12 mouse cellular contexts compared by ENCODE assay signal in the genomic region with DNA sequence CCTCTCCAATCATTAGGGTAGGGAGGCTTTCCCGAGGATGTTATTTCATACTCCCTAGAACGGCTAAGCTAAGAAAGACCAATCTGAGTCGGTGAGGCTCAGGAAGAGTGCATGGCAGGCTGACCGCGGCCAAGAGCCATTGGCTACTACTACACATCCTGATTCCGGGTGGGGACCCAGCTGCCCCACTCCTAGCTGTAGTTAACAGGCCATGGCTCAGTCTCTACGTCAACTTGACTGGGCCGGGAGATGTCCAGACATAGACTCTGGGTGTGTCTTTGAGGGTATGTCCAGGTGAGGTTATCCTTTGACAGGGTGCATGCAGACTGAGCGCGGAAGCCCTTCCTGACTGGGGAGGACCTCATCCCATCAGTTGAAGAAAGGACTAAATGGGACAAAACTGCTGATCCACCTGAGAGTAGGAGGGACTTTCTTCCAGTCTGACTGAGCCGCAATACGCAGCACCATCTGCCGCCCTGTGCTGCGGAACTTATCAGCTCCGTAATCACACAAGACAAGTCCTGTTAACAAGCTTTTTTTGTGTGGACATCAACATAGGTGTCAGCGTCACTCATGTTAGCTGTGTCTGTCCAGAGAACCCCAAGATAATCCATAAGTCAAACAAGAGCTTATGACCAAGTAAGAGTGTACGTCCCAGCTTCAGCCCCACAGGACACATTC. TPM values are rescaled to one million over a fixed set of nuclear protein-coding genes. Genes with fewer than 3 reads are reported as not detected.
A peak's percentile ranks its signal among the peaks of the same experiment; 100 is the strongest.
DNase-seq lines count a peak whose midpoint lies in the region; ATAC-seq and TF ChIP-seq lines count a peak whose summit lies in the region.
"Had no signal": no experiment of that assay in that cellular context is flagged by ENCODE, and none has a peak within 500 bp of the region (broad histone marks: within the 10 kb centered on the region; RNA-seq: fewer than 3 reads in every experiment).

No protein-coding gene starts in this region.

- H3K27me3 ChIP-seq in heart, embryonic 10.5 days (ENCODE audit: insufficient read depth, poor library complexity, severe bottlenecking) = no peaks in the 10 kb centered on the region
- H3K27me3 ChIP-seq in kidney, postnatal 0 days (ENCODE audit: insufficient read depth, low read length) = no peaks in the 10 kb centered on the region
- H3K27me3 ChIP-seq in hindbrain, embryonic 15.5 days = no peaks in the 10 kb centered on the region

- H3K4me3 ChIP-seq in heart, embryonic 10.5 days = no peak overlapping the region
- H3K4me3 ChIP-seq in kidney, postnatal 0 days (replicated peaks; ENCODE audit: low read depth, low read length) = no peak overlapping the region
- H3K4me3 ChIP-seq in bone marrow, adult 2 months (replicated peaks; ENCODE audit: control insufficient read depth, low read depth, low read length) = peak overlapping the region; percentile 33
- no peak overlapping the region for H3K4me3 ChIP-seq in hindbrain, embryonic 15.5 days

- no peak overlapping the region for H3K4me2 ChIP-seq in kidney, postnatal 0 days (ENCODE audit: low read length)
- H3K4me2 ChIP-seq in hindbrain, embryonic 15.5 days = no peak overlapping the region

- WGBS in heart, embryonic 10.5 days = 77% methylated on average over 17 of the region's 17 CpGs
- 67% methylated on average over 17 of the region's 17 CpGs for WGBS in kidney, postnatal 0 days
- 61% methylated on average over 17 of the region's 17 CpGs for WGBS in bone marrow, adult 2 months
- 89% methylated on average over 17 of the region's 17 CpGs for WGBS in hindbrain, embryonic 15.5 days

- no peak for TF ChIP-seq CTCF in kidney, postnatal 0 days (IDR thresholded peaks at IDR 0.05; ENCODE audit: low read depth)
- TF ChIP-seq CTCF in bone marrow, adult 2 months (IDR thresholded peaks at IDR 0.05; ENCODE audit: control insufficient read depth, insufficient read depth, low read length) = no peak

- no peaks in the 10 kb centered on the region for H3K9me3 ChIP-seq in heart, embryonic 10.5 days
- no peaks in the 10 kb centered on the region for H3K9me3 ChIP-seq in kidney, postnatal 0 days (replicated peaks; ENCODE audit: low read length)
- H3K9me3 ChIP-seq in hindbrain, embryonic 15.5 days = no peaks in the 10 kb centered on the region

- H3K36me3 ChIP-seq in heart, embryonic 10.5 days = peaks cover 8% of the 10 kb centered on the region; the same call in 1 of the 2 replicates
- no peaks in the 10 kb centered on the region for H3K36me3 ChIP-seq in kidney, postnatal 0 days (ENCODE audit: insufficient read depth, low read length)
- no peaks in the 10 kb centered on the region for H3K36me3 ChIP-seq in hindbrain, embryonic 15.5 days

- no peak for DNase-seq in heart, embryonic 10.5 days (ENCODE audit: low spot score)
- DNase-seq in heart, adult 9 months (ENCODE audit: low spot score in 2 of 2) = no peak
- no peak for DNase-seq in kidney, postnatal 0 days (ENCODE audit: low spot score)
- no peak for DNase-seq in kidney, adult 11 months
- no peak for DNase-seq in testis, postnatal 10 days (ENCODE audit: low spot score)
- DNase-seq: adrenal gland, postnatal 10 days; cerebellum, postnatal 10 days; right cerebral cortex, postnatal 25 days; thymus, adult 18-20 months had no signal

- ATAC-seq in kidney, postnatal 0 days (replicated peaks; ENCODE audit: low FRiP score, low read depth) = no peak
- ATAC-seq in hindbrain, embryonic 15.5 days (ENCODE audit: low FRiP score, low read depth) = no peak
- no peak for ATAC-seq in cerebellum, adult (ENCODE audit: insufficient number of reproducible peaks, low FRiP score, low TSS enrichment)

- peaks cover 83% of the 10 kb centered on the region for H3K4me1 ChIP-seq in heart, embryonic 10.5 days
- peaks cover 38% of the 10 kb centered on the region for H3K4me1 ChIP-seq in kidney, postnatal 0 days (replicated peaks; ENCODE audit: insufficient read depth, low read length)
- peaks cover 3% of the 10 kb centered on the region; the same call in 1 of the 2 replicates for H3K4me1 ChIP-seq in bone marrow, adult 2 months (ENCODE audit: control insufficient read depth, insufficient read depth, low read length)
- peaks cover 30% of the 10 kb centered on the region for H3K4me1 ChIP-seq in hindbrain, embryonic 15.5 days (replicated peaks)

- H3K27ac ChIP-seq in heart, embryonic 10.5 days = peak overlapping the region; percentile 92
- peak overlapping the region; percentile 25; the same call in 1 of the 2 replicates for H3K27ac ChIP-seq in kidney, postnatal 0 days
- peak overlapping the region; percentile 68 for H3K27ac ChIP-seq in bone marrow, adult 2 months (ENCODE audit: control insufficient read depth, insufficient read depth, low read depth, low read length, poor library complexity)
- H3K27ac ChIP-seq in hindbrain, embryonic 15.5 days (replicated peaks) = 0 out of 2 replicates have a peak overlapping the region, but pooled peaks have one; percentile 9

- TF ChIP-seq POLR2A in bone marrow, adult 2 months (IDR thresholded peaks at IDR 0.05; ENCODE audit: borderline replicate concordance, control insufficient read depth, low read depth, low read length) = no peak

- H3K9ac ChIP-seq in kidney, postnatal 0 days (ENCODE audit: low read depth, low read length) = no peak overlapping the region
- no peak overlapping the region for H3K9ac ChIP-seq in hindbrain, embryonic 15.5 days

RNA-seq across cellular contexts. Expression of a gene that starts 14.4 kb away (rescaled TPM):
- 7.7 and 12.9 TPM in 2 replicates for polyA plus RNA-seq in heart, embryonic 10.5 days (2016; fragmentation: Nextera tagmentation; extraction: Ambion mirVana)
- polyA plus RNA-seq in kidney, postnatal 0 days (2015; fragmentation: Nextera tagmentation; extraction: Ambion mirVana) = 8.2 and 8.6 TPM in 2 replicates
- 2.2 and 5.8 TPM in 2 replicates for polyA plus RNA-seq in bone marrow, adult 2 months (2011; ENCODE audit: insufficient read depth, insufficient read length, low replicate concordance, missing spikeins)
- 11.5 and 12.5 TPM in 2 replicates for polyA plus RNA-seq in hindbrain, embryonic 15.5 days (2015; fragmentation: Nextera tagmentation; extraction: Ambion mirVana)

Comparison
In these comparisons a context has a peak if more than half of its experiments do, and no peak if none do; other contexts are left out.
1. H3K27ac ChIP-seq: peak in every context shown above with its lines; median percentile 92 in heart, embryonic 10.5 days; 68 in bone marrow, adult 2 months; 25 in kidney, postnatal 0 days; 9 in hindbrain, embryonic 15.5 days.